Mouse (Mus musculus): ENCODE measurements around the gene Otop2. TPM values are rescaled to one million over a fixed set of nuclear protein-coding genes. Genes with fewer than 3 reads are reported as not detected.

Otop2 gene
- polyA plus RNA-seq, 1 experiment: not detected

DNA sequence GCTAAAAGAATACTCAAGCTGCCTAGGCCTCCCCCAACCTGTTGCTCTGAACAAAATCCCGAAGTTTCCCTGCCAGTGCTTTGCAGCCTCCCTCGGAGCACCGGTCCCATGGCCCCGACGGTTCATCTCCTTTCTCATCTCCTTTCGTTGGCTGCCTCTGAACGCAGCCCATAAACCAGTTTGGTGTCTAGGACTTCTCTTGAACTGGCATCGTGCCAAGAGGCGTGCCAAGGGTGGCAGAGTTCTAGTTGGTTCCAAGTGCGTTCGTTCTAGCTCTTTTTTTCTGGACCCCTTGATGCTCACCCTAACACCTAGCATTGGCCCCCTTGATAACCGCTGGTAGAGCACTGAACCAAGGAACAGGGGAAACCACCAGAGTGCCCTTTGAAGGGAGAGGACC, 28.3 kb downstream of the Otop2 start:
- Histone ChIP-seq H3K4me3 (ENCODE audit: insufficient read depth, low read length) (no peak overlapping the region), H3K4me1 (ENCODE audit: control insufficient read depth, insufficient read depth, low read length) (no peaks in the 10 kb centered on the region), H3K27ac (ENCODE audit: insufficient read depth, low read depth, low read length) (no peak overlapping the region)
- TF ChIP-seq CTCF (IDR thresholded peaks at IDR 0.05; ENCODE audit: low read depth, low read length) (no peak), POLR2A (IDR thresholded peaks at IDR 0.05; ENCODE audit: borderline replicate concordance, low read depth, low read length) (no peak)

DNA sequence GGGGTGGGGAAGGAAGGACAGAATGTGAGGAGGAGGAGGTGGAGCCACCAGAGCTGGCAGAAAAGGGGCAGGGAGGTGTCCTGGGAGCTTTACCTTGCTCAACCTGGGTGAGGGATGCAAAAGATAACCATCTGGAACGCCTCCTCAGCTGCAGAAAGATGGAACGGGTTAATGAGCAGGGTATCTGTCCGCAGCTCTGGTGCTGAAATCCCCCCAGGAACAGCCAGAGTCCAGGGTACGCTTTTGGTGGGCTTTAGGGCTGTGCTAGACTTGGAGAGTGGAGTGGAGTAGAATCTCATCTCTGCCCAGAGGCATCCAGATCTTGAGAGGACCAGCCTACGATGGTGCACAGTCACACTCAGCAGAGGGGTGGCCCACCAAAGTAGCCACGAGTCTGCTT, 29.2 kb downstream of the Otop2 start:
- Histone ChIP-seq H3K4me1 (ENCODE audit: control insufficient read depth, insufficient read depth, low read length) (no peaks in the 10 kb centered on the region), H3K27ac (ENCODE audit: insufficient read depth, low read depth, low read length) (no peak overlapping the region), H3K4me3 (ENCODE audit: insufficient read depth, low read length) (no peak overlapping the region)
- TF ChIP-seq POLR2A (IDR thresholded peaks at IDR 0.05; ENCODE audit: borderline replicate concordance, low read depth, low read length): no peak
- TF ChIP-seq CTCF (IDR thresholded peaks at IDR 0.05; ENCODE audit: low read depth, low read length): no peak

DNA sequence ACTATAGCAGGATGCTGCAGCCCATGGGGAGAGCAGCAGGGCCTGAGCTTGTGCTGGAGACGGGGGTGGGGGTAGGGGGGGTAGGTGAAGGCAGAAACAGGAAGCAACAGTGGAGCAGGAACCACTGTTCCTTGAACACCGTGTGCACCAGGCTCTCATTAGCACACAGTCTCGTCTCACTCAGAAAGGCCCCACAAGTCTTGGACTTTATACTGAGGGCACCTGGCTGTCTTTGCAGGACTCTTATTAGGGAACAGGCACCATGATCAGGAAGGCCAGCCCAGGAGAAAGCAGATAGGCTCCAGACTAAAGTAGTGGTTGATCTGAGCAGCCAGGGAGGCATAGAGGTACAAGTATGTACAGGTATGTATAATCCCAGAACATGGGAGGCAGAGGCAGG, 30.4 kb downstream of the Otop2 start:
- TF ChIP-seq CTCF (IDR thresholded peaks at IDR 0.05; ENCODE audit: low read depth, low read length): no peak
- no peak for TF ChIP-seq POLR2A (IDR thresholded peaks at IDR 0.05; ENCODE audit: borderline replicate concordance, low read depth, low read length)
- H3K4me3 ChIP-seq (ENCODE audit: insufficient read depth, low read length): no peak overlapping the region
- H3K27ac ChIP-seq (ENCODE audit: insufficient read depth, low read depth, low read length): no peak overlapping the region
- H3K4me1 ChIP-seq (ENCODE audit: control insufficient read depth, insufficient read depth, low read length): no peaks in the 10 kb centered on the region

DNA sequence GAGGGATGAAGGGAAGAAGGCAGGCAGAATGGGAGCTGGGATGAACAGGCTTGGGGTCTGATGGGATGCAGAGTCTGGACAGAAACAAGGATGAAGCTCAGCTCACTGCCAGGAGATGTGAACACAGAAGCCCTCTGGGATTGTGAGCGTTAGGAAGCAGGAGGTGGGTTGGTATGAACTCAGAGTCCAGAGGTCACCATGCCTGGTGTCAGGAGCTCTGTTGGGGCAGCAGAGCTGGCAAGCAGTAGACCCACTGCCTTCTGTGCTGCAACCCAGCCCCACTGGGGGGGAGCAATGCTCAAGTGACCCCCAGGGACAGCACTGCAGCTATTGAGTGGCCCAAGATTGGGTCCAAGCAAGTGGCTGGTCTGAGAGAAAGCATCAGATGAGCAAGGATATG, 30.9 kb downstream of the Otop2 start:
- Histone ChIP-seq H3K4me3 (ENCODE audit: insufficient read depth, low read length) (no peak overlapping the region), H3K27ac (ENCODE audit: insufficient read depth, low read depth, low read length) (no peak overlapping the region), H3K4me1 (ENCODE audit: control insufficient read depth, insufficient read depth, low read length) (no peaks in the 10 kb centered on the region)
- TF ChIP-seq CTCF (IDR thresholded peaks at IDR 0.05; ENCODE audit: low read depth, low read length) (no peak), POLR2A (IDR thresholded peaks at IDR 0.05; ENCODE audit: borderline replicate concordance, low read depth, low read length) (no peak)

DNA sequence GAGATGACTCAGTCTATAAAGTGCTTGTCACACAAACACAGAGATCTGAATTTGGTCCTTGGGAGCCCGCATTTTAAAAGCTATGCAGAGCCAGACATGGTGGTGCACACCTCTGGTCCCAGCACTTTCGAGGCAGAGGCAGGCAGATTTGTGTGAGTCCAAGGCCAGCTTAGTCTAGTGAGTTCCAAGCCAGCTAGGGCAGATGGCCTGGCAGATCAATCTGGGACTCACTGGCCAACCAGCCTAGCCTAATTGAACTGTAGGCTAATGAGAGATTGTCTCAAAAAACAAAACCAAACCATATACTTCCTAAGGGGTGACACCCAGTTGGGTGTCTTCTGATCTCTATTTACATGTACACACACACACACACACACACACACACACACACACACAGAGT, 34.3 kb downstream of the Otop2 start:
- H3K4me3 ChIP-seq (ENCODE audit: insufficient read depth, low read length): no peak overlapping the region
- TF ChIP-seq CTCF (IDR thresholded peaks at IDR 0.05; ENCODE audit: low read depth, low read length): no peak
- no peak for TF ChIP-seq POLR2A (IDR thresholded peaks at IDR 0.05; ENCODE audit: borderline replicate concordance, low read depth, low read length)
- no peak overlapping the region for H3K27ac ChIP-seq (ENCODE audit: insufficient read depth, low read depth, low read length)

DNA sequence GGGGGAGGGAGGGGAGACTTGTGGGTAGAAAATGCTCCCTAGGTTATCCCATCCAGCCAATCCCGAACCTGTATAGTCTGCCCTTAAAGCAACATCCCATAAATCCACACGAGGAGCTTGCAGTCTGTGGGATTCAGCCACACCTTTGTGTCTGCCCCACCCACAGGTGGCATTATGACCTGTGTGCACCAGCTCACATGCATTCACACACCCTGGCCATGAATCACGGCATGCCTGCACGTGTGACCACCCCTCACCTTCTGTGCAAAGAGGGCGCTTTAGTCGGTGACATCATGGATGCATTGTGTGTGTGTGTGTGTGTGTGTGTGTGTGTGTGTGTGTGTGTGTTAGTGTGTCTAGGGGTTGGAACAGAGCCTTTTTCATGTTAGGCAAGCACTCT, 34.9 kb downstream of the Otop2 start:
- TF ChIP-seq POLR2A (IDR thresholded peaks at IDR 0.05; ENCODE audit: borderline replicate concordance, low read depth, low read length) (no peak), CTCF (IDR thresholded peaks at IDR 0.05; ENCODE audit: low read depth, low read length) (no peak)
- H3K4me1 ChIP-seq (ENCODE audit: control insufficient read depth, insufficient read depth, low read length): no peaks in the 10 kb centered on the region
- H3K27ac ChIP-seq (ENCODE audit: insufficient read depth, low read depth, low read length): no peak overlapping the region
- no peak overlapping the region for H3K4me3 ChIP-seq (ENCODE audit: insufficient read depth, low read length)

More for the DNA sequence above, 34.3 kb downstream of the Otop2 start:
- H3K4me1 ChIP-seq (ENCODE audit: control insufficient read depth, insufficient read depth, low read length): no peaks in the 10 kb centered on the region

DNA sequence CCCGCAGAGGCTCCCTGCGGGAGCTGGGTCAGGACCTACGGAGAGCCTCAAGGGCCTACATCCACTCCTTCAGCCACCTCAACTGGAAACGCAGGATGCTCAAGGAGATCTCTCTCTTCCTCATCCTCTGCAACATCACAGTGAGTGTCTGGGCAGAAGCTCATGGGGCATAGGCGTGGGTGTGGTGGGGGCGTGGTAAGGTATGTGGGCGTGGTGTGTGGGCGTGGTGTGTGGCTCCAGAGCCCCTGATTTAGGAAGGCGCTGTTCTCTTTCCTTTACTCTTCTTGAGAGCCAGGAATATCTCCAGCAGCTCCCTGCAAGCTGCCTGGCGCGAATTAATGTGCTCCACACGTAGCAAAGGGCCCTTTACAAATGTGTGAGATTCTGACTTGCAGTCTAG, 38.0 kb downstream of the Otop2 start:
- TF ChIP-seq CTCF (IDR thresholded peaks at IDR 0.05; ENCODE audit: low read depth, low read length) (no peak), POLR2A (IDR thresholded peaks at IDR 0.05; ENCODE audit: borderline replicate concordance, low read depth, low read length) (no peak)
- no peaks in the 10 kb centered on the region for H3K4me1 ChIP-seq (ENCODE audit: control insufficient read depth, insufficient read depth, low read length)
- no peak overlapping the region for H3K4me3 ChIP-seq (ENCODE audit: insufficient read depth, low read length)
- no peak overlapping the region for H3K27ac ChIP-seq (ENCODE audit: insufficient read depth, low read depth, low read length)

DNA sequence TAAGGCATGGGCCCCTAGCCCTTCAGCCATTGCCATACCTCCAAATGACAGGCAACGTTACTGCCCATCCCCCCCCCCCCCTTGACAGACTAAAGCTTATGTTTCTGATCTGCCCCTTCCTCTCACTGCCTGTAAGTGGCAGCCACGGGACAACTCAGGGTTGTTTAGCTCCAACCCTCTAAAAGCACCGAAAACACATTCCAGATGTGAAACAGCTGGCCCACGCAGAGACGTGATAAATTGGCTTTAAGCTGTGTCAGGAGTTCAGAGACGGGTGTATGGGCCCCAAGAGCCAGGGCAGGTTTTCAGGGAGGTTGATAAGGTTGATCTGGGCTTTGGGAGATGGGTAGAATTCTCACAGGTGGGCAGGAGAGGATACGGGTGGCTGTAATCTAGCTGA, 38.6 kb downstream of the Otop2 start:
- Histone ChIP-seq H3K27ac (ENCODE audit: insufficient read depth, low read depth, low read length) (no peak overlapping the region), H3K4me1 (ENCODE audit: control insufficient read depth, insufficient read depth, low read length) (no peaks in the 10 kb centered on the region), H3K4me3 (ENCODE audit: insufficient read depth, low read length) (no peak overlapping the region)
- TF ChIP-seq CTCF (IDR thresholded peaks at IDR 0.05; ENCODE audit: low read depth, low read length): no peak
- TF ChIP-seq POLR2A (IDR thresholded peaks at IDR 0.05; ENCODE audit: borderline replicate concordance, low read depth, low read length): no peak

DNA sequence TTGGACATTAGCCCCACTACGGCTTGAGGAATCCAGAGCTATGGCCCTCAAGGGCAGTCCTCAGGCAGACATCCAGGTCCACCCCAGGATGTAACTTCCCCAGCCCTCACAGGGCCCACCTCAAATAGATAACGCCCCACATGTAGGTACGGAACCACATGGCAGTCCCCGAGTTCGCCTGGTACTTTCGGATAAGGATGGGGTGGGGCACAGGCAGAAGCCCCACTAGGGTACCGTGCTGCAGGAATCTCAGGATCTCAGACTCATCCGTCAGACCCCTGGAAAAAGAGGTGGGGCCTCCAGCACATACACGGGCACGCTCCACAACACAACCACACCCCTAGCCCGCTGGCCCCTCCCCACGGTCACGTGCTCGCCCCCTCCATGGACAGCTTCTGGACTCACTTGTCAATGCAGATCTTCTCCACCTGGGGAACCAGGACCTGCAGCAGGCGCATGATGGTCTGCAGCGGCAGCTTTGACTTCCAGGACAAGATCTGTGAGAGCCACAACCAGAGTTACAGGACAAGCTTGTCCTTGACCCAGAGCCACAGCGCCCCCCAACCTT, 41.8 kb downstream of the Otop2 start:
- no peak overlapping the region for H3K4me3 ChIP-seq (ENCODE audit: insufficient read depth, low read length)
- no peak overlapping the region for H3K27ac ChIP-seq (ENCODE audit: insufficient read depth, low read depth, low read length)
- peaks cover 3% of the 10 kb centered on the region for H3K4me1 ChIP-seq (ENCODE audit: control insufficient read depth, insufficient read depth, low read length)
- no peak for TF ChIP-seq POLR2A (IDR thresholded peaks at IDR 0.05; ENCODE audit: borderline replicate concordance, low read depth, low read length)
- TF ChIP-seq CTCF (IDR thresholded peaks at IDR 0.05; ENCODE audit: low read depth, low read length): no peak

DNA sequence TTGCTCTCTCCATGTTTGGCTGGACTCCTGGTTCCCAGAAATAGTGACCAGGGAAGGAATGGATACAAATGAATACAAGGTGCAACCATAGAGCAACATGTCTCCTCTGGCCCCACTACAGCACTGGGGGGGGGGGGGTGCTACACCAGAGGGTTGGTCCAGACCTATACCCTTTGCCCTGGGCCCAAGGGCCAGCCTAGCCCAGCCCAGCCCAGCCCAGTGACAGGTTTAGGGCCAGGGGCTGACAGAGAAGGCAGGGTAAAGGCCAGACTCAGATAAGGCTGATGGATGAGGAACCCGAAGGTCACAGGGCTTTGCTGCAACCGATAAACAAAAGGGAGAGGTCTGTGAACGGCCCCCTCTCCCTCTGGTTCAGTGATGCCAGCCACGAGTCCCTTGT, 43.0 kb downstream of the Otop2 start:
- TF ChIP-seq POLR2A (IDR thresholded peaks at IDR 0.05; ENCODE audit: borderline replicate concordance, low read depth, low read length) (no peak), CTCF (IDR thresholded peaks at IDR 0.05; ENCODE audit: low read depth, low read length) (no peak)
- H3K4me1 ChIP-seq (ENCODE audit: control insufficient read depth, insufficient read depth, low read length): peaks cover 3% of the 10 kb centered on the region
- H3K4me3 ChIP-seq (ENCODE audit: insufficient read depth, low read length): no peak overlapping the region
- no peak overlapping the region for H3K27ac ChIP-seq (ENCODE audit: insufficient read depth, low read depth, low read length)

DNA sequence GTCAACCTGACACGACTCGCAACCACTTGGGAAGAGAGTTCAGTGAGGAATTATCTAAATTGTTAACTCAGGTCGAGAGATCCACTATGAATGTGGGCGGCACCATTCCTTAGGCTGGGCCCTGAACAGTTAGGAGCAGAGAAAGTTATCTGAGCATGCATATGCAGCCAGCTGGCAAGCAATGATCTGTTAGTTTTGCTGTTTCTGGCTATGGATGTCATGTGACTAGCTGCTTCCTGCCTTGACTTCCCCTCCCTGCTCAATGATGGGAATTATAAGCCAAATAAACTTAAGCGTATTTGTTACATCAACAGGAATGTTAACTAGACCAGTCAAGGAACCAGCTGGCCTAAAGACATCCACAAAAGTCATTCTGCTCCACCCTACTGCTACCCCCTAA, 46.4 kb downstream of the Otop2 start:
- H3K4me1 ChIP-seq (ENCODE audit: control insufficient read depth, insufficient read depth, low read length): peaks cover 3% of the 10 kb centered on the region
- no peak overlapping the region for H3K4me3 ChIP-seq (ENCODE audit: insufficient read depth, low read length)
- no peak overlapping the region for H3K27ac ChIP-seq (ENCODE audit: insufficient read depth, low read depth, low read length)
- TF ChIP-seq CTCF (IDR thresholded peaks at IDR 0.05; ENCODE audit: low read depth, low read length): no peak

Data from bone marrow macrophage, adult 2 months (primary cell).